Mouse (Mus musculus) liver, adult 2 months (tissue): ENCODE measurements around the gene Pla2g6. TPM values are rescaled to one million over a fixed set of nuclear protein-coding genes. Genes with fewer than 3 reads are reported as not detected.

Experiments used
- DNase-seq: peaks from one replicate; pipeline ENCODE4 v3.0.0-alpha.2; 2011; ENCODE audit warnings: low read depth, low spot score; ENCODE audit errors: extremely low read depth
- H3K27ac ChIP-seq: fragments of 200-500 bp; replicated peaks from 2 replicates; pipeline ENCODE4 v1.5.1; 2012; ENCODE audit warnings: low read depth, mild to moderate bottlenecking, control low read depth, inconsistent platforms, low read length; ENCODE audit not compliant: insufficient read depth
- H3K27me3 ChIP-seq: fragments of 200-500 bp; 2 replicates; pipeline ENCODE4 v1.6.1; 2012; ENCODE audit warnings: mild to moderate bottlenecking, moderate library complexity, low read length, inconsistent platforms; ENCODE audit not compliant: control insufficient read depth, insufficient read depth
- H3K36me3 ChIP-seq: fragments of 200-500 bp; 2 replicates; pipeline ENCODE4 v1.6.1; 2012; ENCODE audit warnings: low read length, inconsistent platforms; ENCODE audit not compliant: control insufficient read depth, insufficient read depth
- H3K4me1 ChIP-seq: fragments of 200-500 bp; 2 replicates; pipeline ENCODE4 v1.6.1; 2011; ENCODE audit warnings: low read length; ENCODE audit not compliant: control insufficient read depth, insufficient read depth
- H3K4me3 ChIP-seq: fragments of 200-500 bp; 2 replicates; pipeline ENCODE4 v1.5.1; 2011; ENCODE audit warnings: low read depth, mild to moderate bottlenecking, control low read depth, low read length, moderate library complexity; ENCODE audit not compliant: insufficient read depth
- H3K79me2 ChIP-seq: fragments of 200-500 bp; 2 replicates; pipeline ENCODE4 v1.6.1; 2012; ENCODE audit warnings: inconsistent platforms, mild to moderate bottlenecking, low read length, moderate library complexity; ENCODE audit not compliant: control insufficient read depth, insufficient read depth
- H3K9ac ChIP-seq: fragments of 200-500 bp; 2 replicates; pipeline ENCODE4 v1.6.1; 2012; ENCODE audit warnings: low read depth, mild to moderate bottlenecking, control low read depth, inconsistent platforms, low read length
- CTCF ChIP-seq: fragments of 200-500 bp; IDR thresholded peaks from 2 replicates; pipeline ENCODE4 v1.5.1; 2011; ENCODE audit warnings: low read depth, low read length, control low read depth
- POLR2A ChIP-seq: fragments of 200-500 bp; IDR thresholded peaks from 2 replicates; pipeline ENCODE4 v1.6.1; 2011; ENCODE audit warnings: low read length, control low read depth; ENCODE audit not compliant: insufficient read depth; ENCODE audit errors: extremely low read depth
- WGBS: fragments of 180-500 bp; shearing (Covaris S2); methylation state at CpG from one replicate; pipeline ENCODE4 v1.1.7; 2018; 5-methylcytosine and 5-hydroxymethylcytosine counted together
- polyA plus RNA-seq: library from polyadenylated mRNA; depleted of rRNA; stranded (reverse); fragments of >200 nt; gene quantifications from 2 replicates; pipeline ENCODE4 v1.2.3, GENCODE M21; 2012
- total RNA-seq: library from RNA; depleted of rRNA; stranded (reverse); fragments of >200 nt; gene quantifications from 2 replicates; pipeline ENCODE4 v1.2.3, GENCODE M21; 2014

Gene Pla2g6
- total and polyA plus RNA-seq, 2 experiments: 16.3 to 24.5 TPM

DNA sequence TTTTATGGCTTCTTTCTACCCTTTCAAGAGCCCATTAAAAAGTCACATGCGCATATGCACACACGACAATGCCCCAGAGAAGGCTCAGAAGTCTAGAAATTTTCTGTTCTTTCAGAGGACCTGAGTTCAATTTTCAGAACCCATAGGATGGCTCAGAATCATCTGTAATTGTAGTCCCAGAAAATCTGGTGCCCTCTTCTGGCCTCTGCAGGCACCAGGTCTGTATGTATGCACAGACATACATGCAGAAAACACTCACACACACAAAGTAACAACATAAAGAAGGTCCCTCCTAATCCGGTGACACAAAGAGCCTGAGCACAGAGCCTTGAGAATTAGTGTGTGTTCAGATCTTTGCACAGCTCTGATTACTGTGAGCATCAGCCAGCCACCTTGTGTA, 37.9 kb downstream of the Pla2g6 start:
- Histone ChIP-seq H3K27me3 (no peaks in the 10 kb centered on the region), H3K79me2 (no peaks in the 10 kb centered on the region), H3K9ac (no peak overlapping the region), H3K4me1 (no peaks in the 10 kb centered on the region), H3K4me3 (no peak overlapping the region), H3K36me3 (peaks cover 2% of the 10 kb centered on the region; the same call in 1 of the 2 replicates), H3K27ac (no peak overlapping the region)
- WGBS: 97% methylated on average over 3 of the region's 3 CpGs
- TF ChIP-seq POLR2A (no peak), CTCF (no peak)
- no peak for DNase-seq

DNA sequence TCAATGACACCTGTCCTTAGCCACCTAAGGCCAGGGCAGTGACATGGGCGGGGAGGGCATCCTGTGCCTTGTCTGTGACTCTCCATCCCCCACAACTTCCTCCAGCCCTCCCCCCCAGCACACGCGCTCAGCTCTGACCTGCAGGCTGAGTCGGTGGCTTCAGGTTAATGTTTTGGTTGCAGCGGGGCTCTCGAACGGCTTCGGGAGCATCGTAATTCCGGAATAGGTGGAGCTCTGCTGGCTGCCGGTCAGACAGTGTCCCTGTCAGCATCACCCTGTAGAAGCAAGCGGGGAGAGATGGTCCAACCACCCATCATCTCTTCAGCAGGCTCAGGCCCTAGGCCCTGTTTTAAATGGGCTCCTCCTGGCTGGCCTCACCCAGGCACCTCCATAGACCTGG, 38.7 kb downstream of the Pla2g6 start:
- DNase-seq: no peak
- Histone ChIP-seq H3K79me2 (no peaks in the 10 kb centered on the region), H3K27me3 (no peaks in the 10 kb centered on the region), H3K4me3 (no peak overlapping the region), H3K9ac (no peak overlapping the region), H3K36me3 (peaks cover 2% of the 10 kb centered on the region; the same call in 1 of the 2 replicates), H3K27ac (no peak overlapping the region), H3K4me1 (no peaks in the 10 kb centered on the region)
- TF ChIP-seq POLR2A (no peak), CTCF (no peak)
- 95% methylated on average over 12 of the region's 12 CpGs for WGBS

- WGBS: 73% methylated on average over 3 of the region's 3 CpGs
- peaks cover 2% of the 10 kb centered on the region; the same call in 1 of the 2 replicates for H3K36me3 ChIP-seq
Measured at GRCm38 (mm10) chr15:79288387-79288786, 39.8 kb downstream of the Pla2g6 start.

GRCm38 (mm10) chr15:79287091-79287490, 41.1 kb downstream of the Pla2g6 start:
- WGBS: 96% methylated on average over 7 of the region's 7 CpGs
- H3K4me1 ChIP-seq: no peaks in the 10 kb centered on the region
- no peaks in the 10 kb centered on the region for H3K79me2 ChIP-seq
- no peak overlapping the region for H3K27ac ChIP-seq
- H3K27me3 ChIP-seq: no peaks in the 10 kb centered on the region
- TF ChIP-seq CTCF: no peak
- no peak for TF ChIP-seq POLR2A
- no peak overlapping the region for H3K9ac ChIP-seq
- H3K36me3 ChIP-seq: no peaks in the 10 kb centered on the region; the same call in 1 of the 2 replicates
- no peak overlapping the region for H3K4me3 ChIP-seq
- DNase-seq: no peak

More at GRCm38 (mm10) chr15:79288387-79288786, 39.8 kb downstream of the Pla2g6 start:
- no peak overlapping the region for H3K27ac ChIP-seq
- H3K4me1 ChIP-seq: no peaks in the 10 kb centered on the region
- H3K27me3 ChIP-seq: no peaks in the 10 kb centered on the region
- TF ChIP-seq POLR2A: no peak
- DNase-seq: no peak
- H3K9ac ChIP-seq: no peak overlapping the region
- no peak overlapping the region for H3K4me3 ChIP-seq
- H3K79me2 ChIP-seq: no peaks in the 10 kb centered on the region

DNA sequence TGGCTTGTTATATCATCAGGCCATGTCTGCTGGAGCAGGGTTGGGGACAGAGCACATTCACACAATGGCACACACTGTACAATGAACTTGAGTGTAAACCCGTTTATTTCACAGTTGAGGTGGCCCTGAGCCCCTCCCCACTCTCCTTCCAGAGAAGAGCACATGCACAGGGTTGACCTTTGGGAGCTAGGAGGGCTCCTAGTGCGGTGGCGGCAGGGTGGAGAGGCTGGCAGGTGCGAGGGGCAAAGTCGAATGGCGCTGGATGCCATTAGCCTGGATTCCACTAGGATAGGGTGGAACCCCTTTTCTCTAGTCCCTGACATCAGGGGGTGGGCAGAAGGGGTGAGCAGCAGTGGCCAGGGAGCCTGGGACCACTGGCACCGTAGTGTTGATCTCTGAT, 42.0 kb downstream of the Pla2g6 start:
- H3K4me1 ChIP-seq: no peaks in the 10 kb centered on the region
- no peak for TF ChIP-seq CTCF
- no peak for TF ChIP-seq POLR2A
- H3K79me2 ChIP-seq: no peaks in the 10 kb centered on the region
- H3K27me3 ChIP-seq: no peaks in the 10 kb centered on the region
- H3K9ac ChIP-seq: no peak overlapping the region
- no peak overlapping the region for H3K4me3 ChIP-seq
- WGBS: 80% methylated on average over 7 of the region's 7 CpGs
- no peak overlapping the region for H3K27ac ChIP-seq
- H3K36me3 ChIP-seq: no peaks in the 10 kb centered on the region; the same call in 1 of the 2 replicates
- DNase-seq: no peak

GRCm38 (mm10) chr15:79285399-79285798, 42.8 kb downstream of the Pla2g6 start, which contains the start of gene Baiap2l2:
Baiap2l2 (minus strand) TSS chr15:79285537.
- TF ChIP-seq CTCF: no peak
- TF ChIP-seq POLR2A: no peak
- Histone ChIP-seq H3K36me3 (no peaks in the 10 kb centered on the region; the same call in 1 of the 2 replicates), H3K79me2 (no peaks in the 10 kb centered on the region), H3K27ac (no peak within 1 kb of the TSS), H3K9ac (no peak within 1 kb of the TSS), H3K4me3 (no peak within 1 kb of the TSS), H3K27me3 (no peaks in the 10 kb centered on the region), H3K4me1 (no peaks in the 10 kb centered on the region)
- 54% methylated on average over 10 of the region's 10 CpGs for WGBS
- DNase-seq: peak; percentile 8
